Mouse (Mus musculus): ENCODE results near the gene Polr2b. TPM values are rescaled to one million over a fixed set of nuclear protein-coding genes. Genes with fewer than 3 reads are reported as not detected.

The Polr2b gene
- polyA plus RNA-seq, 1 experiment from 2014 or later: 89.9 TPM

DNA sequence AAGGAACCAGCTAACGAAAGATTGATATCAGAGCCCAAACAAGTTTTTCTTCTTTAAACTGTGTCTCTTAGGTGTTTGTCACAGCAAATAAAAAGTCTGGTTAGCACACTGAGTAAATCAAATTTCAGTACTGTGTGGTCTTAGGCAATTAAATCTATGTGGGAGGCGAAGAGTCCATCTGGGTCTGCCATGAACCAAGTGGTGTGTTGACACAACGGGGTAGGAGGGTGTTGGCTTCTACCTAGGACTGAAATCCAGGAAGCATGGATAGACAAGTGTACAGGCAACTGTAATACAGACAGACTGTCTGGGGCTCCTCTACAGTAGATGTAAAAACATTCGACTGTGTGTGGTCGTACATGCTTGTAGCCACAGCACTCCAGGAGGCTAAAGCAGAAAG lies 59.4 kb downstream of the Polr2b start:
- Histone ChIP-seq H3K27me3 (replicated peaks) (no peaks in the 10 kb centered on the region), H3K4me1 (no peaks in the 10 kb centered on the region), H3K4me3 (no peak overlapping the region), H3K36me3 (no peaks in the 10 kb centered on the region), H3K4me2 (replicated peaks) (no peak overlapping the region), H3K9me3 (no peaks in the 10 kb centered on the region), H3K9ac (no peak overlapping the region), H3K27ac (no peak overlapping the region)
- ATAC-seq (ENCODE audit: low FRiP score, low read depth): no peak
- 83% methylated on average over 5 of the region's 5 CpGs for WGBS

DNA sequence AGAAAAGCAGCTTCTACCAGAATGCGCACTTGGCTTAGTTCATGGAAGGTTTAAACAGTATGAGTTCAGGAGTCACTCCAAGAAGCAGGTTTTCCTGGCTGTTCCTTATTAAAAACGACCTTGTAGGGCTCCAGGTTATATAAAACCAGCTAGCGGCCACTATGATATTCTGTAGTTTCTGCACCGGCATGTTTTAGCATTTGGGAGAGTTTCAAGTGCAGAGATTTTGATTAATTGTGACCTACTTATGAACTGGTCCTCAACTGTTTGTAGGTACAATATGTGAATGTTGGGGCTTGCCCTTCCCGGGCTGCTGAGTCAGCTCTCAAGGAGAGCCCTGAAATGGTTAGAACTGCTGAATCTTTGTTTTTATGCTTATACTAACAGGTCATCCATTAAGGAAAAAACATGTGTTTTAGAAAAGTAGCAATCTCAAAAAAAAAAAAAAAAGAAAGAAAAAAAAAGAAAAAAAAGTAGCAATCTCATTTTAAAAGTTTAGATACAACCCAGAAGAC lies 60.5 kb downstream of the Polr2b start:
- 83% methylated on average over 5 of the region's 5 CpGs for WGBS
- no peaks in the 10 kb centered on the region for H3K9me3 ChIP-seq
- H3K4me2 ChIP-seq (replicated peaks): no peak overlapping the region
- no peaks in the 10 kb centered on the region for H3K27me3 ChIP-seq (replicated peaks)
- no peak overlapping the region for H3K9ac ChIP-seq
- H3K4me1 ChIP-seq: no peaks in the 10 kb centered on the region
- no peaks in the 10 kb centered on the region for H3K36me3 ChIP-seq
- no peak overlapping the region for H3K27ac ChIP-seq
- H3K4me3 ChIP-seq: no peak overlapping the region
- no peak for ATAC-seq (ENCODE audit: low FRiP score, low read depth)

DNA sequence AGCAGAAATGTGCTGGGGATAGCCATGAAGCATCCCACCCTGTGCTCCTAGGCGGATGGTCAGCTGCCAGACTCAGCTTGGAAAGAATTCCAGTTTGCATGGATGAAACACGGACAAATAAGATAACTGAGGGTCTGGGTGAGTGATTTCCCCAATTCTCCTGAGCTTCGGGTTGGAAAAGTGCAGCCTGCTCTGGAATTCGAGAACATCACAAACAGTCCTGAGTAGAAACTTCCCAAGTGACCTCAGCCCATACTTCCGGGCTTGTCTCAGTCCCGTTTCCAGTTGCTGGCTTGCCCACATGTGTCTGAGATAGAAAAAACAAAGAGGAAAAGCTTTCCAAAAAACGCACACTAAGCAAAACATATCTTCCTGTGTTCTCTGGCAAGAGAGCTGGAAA lies 62.3 kb downstream of the Polr2b start:
- no peaks in the 10 kb centered on the region for H3K9me3 ChIP-seq
- H3K36me3 ChIP-seq: no peaks in the 10 kb centered on the region
- no peak overlapping the region for H3K9ac ChIP-seq
- no peak overlapping the region for H3K27ac ChIP-seq
- H3K4me1 ChIP-seq: no peaks in the 10 kb centered on the region
- H3K4me2 ChIP-seq (replicated peaks): no peak overlapping the region
- no peaks in the 10 kb centered on the region for H3K27me3 ChIP-seq (replicated peaks)
- no peak for ATAC-seq (ENCODE audit: low FRiP score, low read depth)
- no peak overlapping the region for H3K4me3 ChIP-seq
- WGBS: 86% methylated on average over 7 of the region's 7 CpGs

DNA sequence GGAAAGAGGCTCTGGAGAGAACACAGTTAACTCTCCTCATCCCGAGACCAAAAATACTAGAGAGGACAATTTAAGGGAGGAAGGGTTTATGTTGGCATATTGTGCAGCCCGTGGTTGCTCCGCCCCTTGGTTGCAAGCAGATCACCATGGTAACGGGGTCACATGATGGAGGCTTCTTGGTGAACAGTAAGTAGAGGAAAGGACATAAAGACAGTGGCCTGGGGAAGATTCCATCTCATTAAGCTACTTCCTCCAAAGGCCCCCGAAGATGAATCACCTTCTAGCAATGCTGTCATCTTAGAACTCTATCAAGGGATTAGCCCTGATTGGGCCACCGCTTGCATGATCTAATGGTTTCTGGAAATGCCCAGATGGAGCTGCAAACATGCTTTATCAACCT lies 62.8 kb downstream of the Polr2b start:
- Histone ChIP-seq H3K36me3 (no peaks in the 10 kb centered on the region), H3K9me3 (no peaks in the 10 kb centered on the region), H3K27ac (no peak overlapping the region), H3K4me1 (no peaks in the 10 kb centered on the region), H3K4me3 (no peak overlapping the region), H3K27me3 (replicated peaks) (no peaks in the 10 kb centered on the region), H3K4me2 (replicated peaks) (no peak overlapping the region), H3K9ac (no peak overlapping the region)
- 67% methylated on average over 6 of the region's 6 CpGs for WGBS
- ATAC-seq (ENCODE audit: low FRiP score, low read depth): no peak

DNA sequence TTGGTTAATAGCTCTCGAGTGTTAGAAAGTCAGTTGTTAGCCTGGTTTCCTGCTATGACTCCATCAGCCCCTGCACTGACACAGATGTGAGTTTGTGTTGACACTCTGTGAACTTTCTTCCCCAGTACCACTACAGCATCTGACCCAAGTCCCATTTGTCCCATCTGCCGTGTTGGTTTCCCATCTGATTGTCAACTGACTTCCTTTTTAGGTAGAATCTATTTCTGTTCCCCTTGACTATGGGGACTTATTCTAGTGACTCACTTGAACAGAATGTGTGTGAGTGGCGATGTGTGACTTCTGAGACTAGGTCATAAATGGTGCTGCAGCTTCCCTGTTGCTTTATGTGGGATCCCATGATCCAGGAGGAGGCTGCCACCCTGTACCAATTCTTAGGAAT lies 65.0 kb downstream of the Polr2b start:
- no peaks in the 10 kb centered on the region for H3K27me3 ChIP-seq (replicated peaks)
- no peaks in the 10 kb centered on the region for H3K9me3 ChIP-seq
- no peaks in the 10 kb centered on the region for H3K4me1 ChIP-seq
- ATAC-seq (ENCODE audit: low FRiP score, low read depth): no peak
- no peak overlapping the region for H3K4me3 ChIP-seq
- 77% methylated on average over 3 of the region's 3 CpGs for WGBS
- H3K9ac ChIP-seq: no peak overlapping the region
- H3K4me2 ChIP-seq (replicated peaks): no peak overlapping the region
- no peaks in the 10 kb centered on the region for H3K36me3 ChIP-seq
- no peak overlapping the region for H3K27ac ChIP-seq

DNA sequence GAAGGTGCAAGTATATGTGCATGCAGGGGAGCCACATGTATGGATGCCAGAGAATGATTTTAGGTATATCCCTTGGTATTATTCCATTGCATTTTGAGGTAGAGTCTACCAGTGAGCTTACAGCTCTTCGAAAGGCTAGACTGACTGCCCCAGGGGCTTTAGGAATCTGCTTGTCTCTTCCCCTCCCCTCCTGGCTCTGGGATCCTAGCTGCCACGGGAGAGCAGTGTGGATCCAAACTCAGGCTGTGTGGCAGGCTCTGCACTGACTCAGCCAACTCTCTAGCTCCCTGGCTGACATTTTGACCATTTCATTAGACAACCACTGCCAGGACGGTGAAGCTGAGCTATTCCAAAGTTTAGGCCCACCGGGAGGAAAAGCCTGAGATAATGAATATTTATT lies 65.6 kb downstream of the Polr2b start:
- Histone ChIP-seq H3K9me3 (no peaks in the 10 kb centered on the region), H3K27ac (no peak overlapping the region), H3K4me2 (replicated peaks) (no peak overlapping the region), H3K27me3 (replicated peaks) (no peaks in the 10 kb centered on the region), H3K4me1 (no peaks in the 10 kb centered on the region), H3K9ac (no peak overlapping the region), H3K36me3 (no peaks in the 10 kb centered on the region), H3K4me3 (no peak overlapping the region)
- WGBS: 83% methylated on average over 4 of the region's 4 CpGs
- no peak for ATAC-seq (ENCODE audit: low FRiP score, low read depth)

DNA sequence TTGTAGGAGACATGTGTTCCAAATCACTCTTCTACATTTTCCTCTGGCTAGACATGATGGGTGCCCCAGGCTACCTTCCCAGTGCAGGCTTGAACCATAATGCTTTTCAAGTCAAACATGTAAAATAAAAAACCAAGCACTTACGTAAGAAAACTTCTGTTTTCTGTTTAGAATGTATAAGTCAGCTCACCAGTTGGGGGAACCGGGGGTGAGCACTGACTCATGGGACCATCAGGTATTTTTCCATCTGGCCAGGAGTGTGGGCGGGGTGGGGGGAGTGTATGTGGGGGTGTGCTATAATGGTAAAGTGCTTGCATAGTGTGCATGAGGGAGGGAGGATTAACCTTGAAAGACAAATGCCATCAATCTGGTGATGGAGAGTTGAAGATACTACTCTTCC lies 68.1 kb downstream of the Polr2b start:
- Histone ChIP-seq H3K27ac (no peak overlapping the region), H3K27me3 (replicated peaks) (no peaks in the 10 kb centered on the region), H3K9ac (no peak overlapping the region), H3K4me1 (no peaks in the 10 kb centered on the region), H3K9me3 (no peaks in the 10 kb centered on the region), H3K4me2 (replicated peaks) (no peak overlapping the region), H3K36me3 (no peaks in the 10 kb centered on the region), H3K4me3 (no peak overlapping the region)
- ATAC-seq (ENCODE audit: low FRiP score, low read depth): no peak
- 90% methylated on average over 3 of the region's 3 CpGs for WGBS

DNA sequence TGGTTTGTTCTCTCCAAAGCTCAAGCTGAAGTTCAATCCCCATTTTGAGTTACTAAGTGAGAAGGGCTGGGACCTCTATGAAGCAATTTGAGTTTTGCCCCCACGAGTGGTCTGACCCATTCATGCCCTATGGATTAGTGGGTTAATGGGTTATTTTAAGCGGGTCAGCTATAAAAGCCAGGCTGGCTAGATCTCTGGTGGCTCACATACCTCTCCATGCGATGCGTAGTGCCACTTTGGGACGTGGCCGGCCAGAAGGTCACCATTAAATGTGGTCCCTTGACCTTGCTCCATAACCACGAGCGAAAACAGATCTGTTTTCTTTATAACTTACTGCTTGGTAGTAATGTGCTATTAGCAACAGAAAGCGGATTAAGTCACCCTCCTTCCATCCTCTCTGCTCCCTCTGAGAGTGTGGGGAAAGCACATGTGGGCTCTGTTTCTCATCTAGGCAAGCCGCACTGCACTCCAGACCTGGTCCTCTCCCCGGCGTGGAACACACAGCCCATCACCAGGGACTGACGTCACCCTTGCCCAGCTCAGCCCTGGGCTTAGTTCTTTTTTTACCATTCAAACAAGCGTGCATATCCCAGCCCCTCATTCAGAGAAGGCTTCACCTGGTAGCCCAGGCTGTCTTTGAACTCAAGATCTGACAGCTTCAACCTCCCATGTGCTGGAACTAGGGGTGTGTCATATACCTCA lies 69.6 kb downstream of the Polr2b start:
- no peak overlapping the region for H3K27ac ChIP-seq
- ATAC-seq (ENCODE audit: low FRiP score, low read depth): no peak
- H3K4me3 ChIP-seq: no peak overlapping the region
- no peak overlapping the region for H3K9ac ChIP-seq
- H3K4me2 ChIP-seq (replicated peaks): no peak overlapping the region
- no peaks in the 10 kb centered on the region for H3K9me3 ChIP-seq
- WGBS: 84% methylated on average over 14 of the region's 14 CpGs
- H3K36me3 ChIP-seq: no peaks in the 10 kb centered on the region
- no peaks in the 10 kb centered on the region for H3K4me1 ChIP-seq
- no peaks in the 10 kb centered on the region for H3K27me3 ChIP-seq (replicated peaks)

DNA sequence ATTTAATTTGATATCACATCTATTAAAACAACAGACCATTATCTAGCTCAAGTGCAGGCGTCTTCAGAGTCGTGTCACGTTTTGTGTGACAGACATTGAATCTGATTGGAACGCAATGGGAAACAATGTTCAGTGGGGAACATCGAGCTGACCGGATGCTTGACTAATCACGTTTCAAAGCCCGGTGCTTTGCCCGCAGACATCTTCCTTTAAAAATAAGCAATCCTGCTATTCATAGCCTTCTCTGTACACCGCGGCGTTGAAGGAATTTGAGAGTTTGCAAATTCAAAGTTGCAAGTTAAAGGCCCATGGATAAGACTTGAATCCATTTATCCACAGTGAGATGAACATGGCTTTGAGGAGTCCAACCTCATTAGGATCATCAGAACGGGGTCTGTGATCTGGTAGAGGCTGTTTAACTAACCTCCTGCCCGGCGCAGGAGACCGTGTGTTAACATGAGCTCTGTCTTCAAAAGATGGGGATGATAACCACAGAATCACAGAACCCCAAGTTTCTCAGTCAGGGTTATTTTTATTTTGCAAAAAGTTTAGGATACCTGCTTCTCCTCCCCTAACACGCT lies 70.5 kb downstream of the Polr2b start:
- 86% methylated on average over 17 of the region's 17 CpGs for WGBS
- no peaks in the 10 kb centered on the region for H3K27me3 ChIP-seq (replicated peaks)
- H3K27ac ChIP-seq: no peak overlapping the region
- H3K4me1 ChIP-seq: no peaks in the 10 kb centered on the region
- H3K36me3 ChIP-seq: no peaks in the 10 kb centered on the region
- H3K9me3 ChIP-seq: no peaks in the 10 kb centered on the region
- H3K4me2 ChIP-seq (replicated peaks): no peak overlapping the region
- no peak overlapping the region for H3K4me3 ChIP-seq
- H3K9ac ChIP-seq: no peak overlapping the region
- no peak for ATAC-seq (ENCODE audit: low FRiP score, low read depth)

DNA sequence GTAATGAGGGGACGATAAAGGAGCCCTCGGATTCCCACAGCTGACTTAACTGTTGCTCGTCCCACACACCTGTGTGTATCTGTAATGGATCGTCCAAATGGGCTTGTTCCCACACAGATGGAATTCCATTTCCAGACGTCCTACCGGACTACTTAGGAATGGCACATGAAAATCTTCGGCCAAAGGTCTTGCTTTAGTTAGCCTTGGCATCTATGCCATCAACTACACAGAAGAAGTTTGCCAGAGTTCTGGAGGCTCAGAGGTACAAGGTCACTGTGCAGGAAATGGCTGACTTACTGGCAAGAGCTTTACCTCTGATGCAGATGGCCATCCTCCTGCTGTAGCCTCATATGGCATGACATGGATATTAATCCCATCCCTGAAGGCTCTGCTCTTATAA lies 71.3 kb downstream of the Polr2b start:
- Histone ChIP-seq H3K27me3 (replicated peaks) (no peaks in the 10 kb centered on the region), H3K4me2 (replicated peaks) (no peak overlapping the region), H3K9me3 (no peaks in the 10 kb centered on the region), H3K27ac (no peak overlapping the region), H3K36me3 (no peaks in the 10 kb centered on the region), H3K4me3 (no peak overlapping the region), H3K4me1 (no peaks in the 10 kb centered on the region), H3K9ac (no peak overlapping the region)
- no peak for ATAC-seq (ENCODE audit: low FRiP score, low read depth)
- WGBS: 86% methylated on average over 7 of the region's 7 CpGs

DNA sequence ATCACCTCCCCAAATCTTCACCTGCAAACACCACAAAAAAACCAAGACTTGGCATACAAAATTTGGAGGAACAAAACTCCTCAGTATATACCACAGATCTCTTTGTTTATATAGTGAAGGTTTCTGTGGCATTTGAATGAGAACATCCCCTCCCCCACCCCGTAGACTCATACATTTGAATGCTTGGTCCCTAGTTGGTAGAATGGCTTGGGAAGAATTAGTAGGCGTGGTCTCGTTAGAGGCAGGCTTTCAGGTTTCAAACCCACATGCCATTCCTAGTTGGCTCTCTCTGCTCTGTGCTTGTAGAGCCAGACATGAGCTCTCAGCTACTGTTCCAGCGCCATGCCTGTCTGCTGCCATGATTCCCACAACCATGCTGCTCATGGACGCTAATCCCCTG lies 71.7 kb downstream of the Polr2b start:
- Histone ChIP-seq H3K9ac (no peak overlapping the region), H3K27me3 (replicated peaks) (no peaks in the 10 kb centered on the region), H3K4me1 (no peaks in the 10 kb centered on the region), H3K36me3 (no peaks in the 10 kb centered on the region), H3K4me2 (replicated peaks) (no peak overlapping the region), H3K9me3 (no peaks in the 10 kb centered on the region), H3K4me3 (no peak overlapping the region), H3K27ac (no peak overlapping the region)
- no peak for ATAC-seq (ENCODE audit: low FRiP score, low read depth)
- WGBS: 84% methylated on average over 5 of the region's 5 CpGs

DNA sequence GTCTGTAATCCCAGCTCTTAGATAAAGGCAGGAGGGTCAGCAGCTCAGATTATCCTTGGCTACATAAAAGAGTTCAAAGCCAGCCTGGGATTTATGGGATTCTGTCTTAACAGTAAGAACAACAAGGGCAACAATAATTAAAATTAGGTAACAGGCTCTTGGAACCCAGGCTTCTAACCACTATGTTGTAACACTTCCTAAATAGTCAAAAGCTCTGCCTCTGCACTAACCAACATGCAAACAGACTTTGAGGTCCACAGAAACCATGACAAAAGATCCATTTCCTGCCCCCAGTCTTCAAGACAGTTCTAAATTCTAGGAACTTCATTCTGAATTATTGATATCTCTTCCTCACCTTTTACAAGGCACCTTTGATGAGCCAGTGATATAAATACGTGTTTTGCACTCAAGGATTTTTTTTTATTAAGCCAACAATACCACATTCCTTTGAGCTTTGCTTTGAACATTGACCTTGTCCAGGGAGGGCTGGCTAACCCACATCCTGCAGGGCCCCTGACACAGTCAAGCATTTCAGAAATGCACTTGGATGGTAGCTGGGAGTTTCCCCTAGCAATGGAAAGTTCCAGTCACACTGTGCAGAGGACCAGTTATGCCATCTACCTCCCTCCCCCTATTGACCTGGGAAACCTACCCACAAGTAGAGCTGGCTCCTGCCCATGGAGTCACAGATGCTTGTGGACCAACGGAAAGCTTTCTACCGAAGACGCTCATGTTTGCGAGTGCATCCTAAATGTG lies 74.0 kb downstream of the Polr2b start:
- Histone ChIP-seq H3K4me1 (no peaks in the 10 kb centered on the region), H3K9ac (no peak overlapping the region), H3K9me3 (no peaks in the 10 kb centered on the region), H3K27ac (no peak overlapping the region), H3K36me3 (no peaks in the 10 kb centered on the region), H3K27me3 (replicated peaks) (no peaks in the 10 kb centered on the region), H3K4me3 (no peak overlapping the region), H3K4me2 (replicated peaks) (no peak overlapping the region)
- ATAC-seq (ENCODE audit: low FRiP score, low read depth): no peak
- WGBS: 93% methylated on average over 5 of the region's 5 CpGs

Data from neural tube, embryonic 12.5 days (tissue).